Mouse (Mus musculus) neural tube, embryonic 10.5 days (tissue): ENCODE data around the gene Tmem63a.
"Not testable (repeated sequence)": the region's sequence is repeated elsewhere in the genome, so short reads cannot be mapped to it uniquely, and the experiment has no call there.

ENCODE experiments used
- DNase-seq: peaks from one replicate; pipeline ENCODE4 v3.0.0-alpha.2; 2017; ENCODE audit warnings: low spot score; ENCODE audit errors: extremely low spot score

Tmem63a gene

DNA sequence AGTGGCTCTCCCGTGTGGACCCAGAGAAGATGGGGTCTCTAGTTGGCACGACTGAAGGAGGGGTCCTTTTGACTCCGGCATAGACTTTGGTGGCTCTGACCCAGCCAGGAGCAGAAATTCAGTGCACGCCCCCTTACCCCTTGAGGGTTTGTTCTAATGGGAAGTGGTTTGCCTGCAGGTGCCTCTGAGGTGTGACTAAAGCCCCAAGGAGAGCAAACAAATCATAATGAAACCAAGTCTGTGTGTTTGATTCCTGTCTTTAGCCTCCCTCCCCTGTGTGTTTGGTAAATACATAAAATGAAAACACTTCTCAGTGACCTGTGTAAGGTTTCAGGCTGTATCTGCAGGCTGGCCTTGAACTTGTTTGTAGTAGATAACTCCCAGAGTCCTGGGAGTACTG is 15.9 kb upstream of the Tmem63a start:
- DNase-seq = no peak

DNA sequence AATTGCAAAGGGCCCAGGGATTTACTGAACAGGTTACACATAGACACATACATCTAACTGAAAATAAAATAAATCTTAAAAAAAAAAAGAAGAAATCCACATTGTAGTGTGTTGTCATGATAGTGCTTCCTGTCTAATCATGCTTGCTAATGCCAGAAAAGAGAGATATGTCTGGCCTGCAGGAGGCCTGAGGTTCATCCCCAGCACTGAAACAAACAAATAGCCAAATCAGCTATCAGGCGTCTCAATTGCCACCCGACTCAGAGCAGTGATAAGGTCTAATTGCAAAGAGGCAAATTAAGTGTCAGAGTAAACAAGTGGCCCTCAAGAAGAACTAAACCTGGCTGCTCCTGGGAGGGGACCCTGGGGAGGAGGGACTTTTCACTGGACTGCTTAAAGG is 12.5 kb upstream of the Tmem63a start:
- no peak for DNase-seq

DNA sequence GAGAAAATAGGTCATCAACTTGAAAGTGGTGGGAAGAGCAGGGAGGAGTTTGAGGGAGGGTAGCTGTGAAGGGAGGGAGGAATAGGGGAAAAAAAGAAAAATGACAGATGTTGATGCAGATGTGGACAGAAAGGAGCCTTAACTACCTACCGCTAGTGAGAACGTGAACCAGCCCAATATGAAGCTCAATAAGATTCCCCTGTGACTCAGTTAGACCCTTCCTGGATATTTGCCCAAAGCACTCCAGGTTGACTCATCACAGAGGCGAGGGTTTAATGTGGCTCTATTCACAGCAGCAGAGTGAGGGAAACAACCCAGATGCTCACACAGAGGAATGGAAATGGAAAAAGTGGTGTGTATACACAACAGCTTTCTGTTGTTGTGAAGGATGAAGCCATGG is 11.0 kb upstream of the Tmem63a start:
- no peak for DNase-seq

DNA sequence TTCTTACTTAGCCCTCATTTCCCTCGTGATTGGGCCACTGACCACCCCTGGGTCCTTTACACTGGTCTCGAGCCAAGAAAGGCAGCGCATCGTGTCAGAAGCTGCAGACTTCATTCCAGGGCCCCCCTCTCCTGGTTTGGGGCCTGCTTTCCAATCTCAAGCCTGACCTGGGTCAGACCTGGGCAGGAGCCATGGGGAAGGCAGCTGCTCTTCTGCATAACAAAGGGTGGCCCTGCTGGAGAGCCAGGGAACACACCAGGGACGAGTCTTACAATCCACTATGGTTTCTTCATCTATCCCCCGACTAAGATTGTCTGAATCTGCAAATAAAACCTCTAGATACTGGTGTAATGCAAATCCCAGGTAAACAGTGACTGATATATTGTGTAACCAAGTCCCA is 8.5 kb upstream of the Tmem63a start:
- DNase-seq = no peak

DNA sequence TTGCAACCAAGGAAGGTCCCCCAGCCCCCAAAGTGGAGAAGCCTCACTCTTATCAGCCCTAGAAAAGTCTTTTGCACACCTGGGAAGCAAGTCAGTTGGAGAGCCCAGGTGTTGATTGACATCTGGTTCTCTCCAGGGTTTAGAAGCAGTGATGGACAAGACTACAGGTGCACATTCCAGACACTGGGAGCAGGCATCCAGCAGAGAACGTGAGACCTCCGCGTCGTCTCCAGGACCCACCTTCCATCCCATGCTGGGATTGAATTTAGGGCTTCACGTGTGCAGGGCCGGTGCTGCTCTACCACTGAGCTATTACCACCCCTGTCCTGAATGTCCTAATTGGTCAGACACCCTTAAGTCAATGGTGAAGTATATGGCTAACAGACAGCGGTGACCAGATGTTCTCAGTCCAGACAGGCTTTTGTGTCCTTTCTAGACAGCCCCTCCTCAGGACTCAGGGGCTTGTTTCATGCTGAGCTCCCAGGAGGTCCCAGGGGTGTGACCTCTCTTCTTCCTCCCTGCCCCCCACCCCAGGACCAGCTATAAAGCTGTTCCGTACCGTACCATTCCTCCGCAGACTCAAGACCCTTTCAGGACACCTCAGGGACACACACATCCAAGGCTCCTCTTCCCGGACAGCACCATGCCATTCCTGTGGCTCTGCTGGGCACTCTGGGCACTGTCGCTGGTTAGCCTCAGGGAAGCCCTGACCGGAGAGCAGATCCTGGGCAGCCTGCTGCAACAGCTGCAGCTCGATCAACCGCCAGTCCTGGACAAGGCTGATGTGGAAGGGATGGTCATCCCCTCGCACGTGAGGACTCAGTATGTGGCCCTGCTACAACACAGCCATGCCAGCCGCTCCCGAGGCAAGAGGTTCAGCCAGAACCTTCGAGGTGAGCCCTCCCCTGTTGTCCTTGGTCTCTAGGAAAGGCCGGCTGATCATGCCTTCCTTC is 7.4 kb upstream of the Tmem63a start, which contains the start of gene Lefty1:
Gene Lefty1, plus strand, starts transcription at position 556 of the 953 bp plus-strand sequence.
- DNase-seq = no peak

DNA sequence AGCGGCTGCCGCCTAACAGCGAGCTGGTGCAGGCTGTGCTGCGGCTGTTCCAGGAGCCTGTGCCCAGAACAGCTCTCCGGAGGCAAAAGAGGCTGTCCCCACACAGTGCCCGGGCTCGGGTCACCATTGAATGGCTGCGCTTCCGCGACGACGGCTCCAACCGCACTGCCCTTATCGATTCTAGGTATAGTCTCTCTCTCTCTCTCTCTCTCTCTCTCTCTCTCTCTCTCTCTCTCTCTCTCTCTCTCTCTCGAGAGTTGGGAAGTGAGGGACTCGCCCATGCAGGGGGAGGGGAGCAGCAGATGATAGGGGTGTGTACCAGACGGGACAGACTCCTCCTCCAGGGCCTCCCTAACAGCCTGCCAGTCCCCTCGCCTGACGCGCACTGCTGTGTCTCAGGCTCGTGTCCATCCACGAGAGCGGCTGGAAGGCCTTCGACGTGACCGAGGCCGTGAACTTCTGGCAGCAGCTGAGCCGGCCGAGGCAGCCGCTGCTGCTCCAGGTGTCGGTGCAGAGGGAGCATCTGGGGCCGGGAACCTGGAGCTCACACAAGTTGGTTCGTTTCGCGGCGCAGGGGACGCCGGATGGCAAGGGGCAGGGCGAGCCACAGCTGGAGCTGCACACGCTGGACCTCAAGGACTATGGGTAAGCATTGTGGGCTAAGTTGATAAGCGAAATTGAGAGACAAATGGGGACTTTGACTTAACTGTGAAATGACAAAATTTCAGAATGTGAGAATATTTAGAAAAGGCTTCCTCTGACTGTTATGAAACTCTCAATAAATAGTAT is 5.3 kb upstream of the Tmem63a start:
- DNase-seq = peak; percentile 46

DNA sequence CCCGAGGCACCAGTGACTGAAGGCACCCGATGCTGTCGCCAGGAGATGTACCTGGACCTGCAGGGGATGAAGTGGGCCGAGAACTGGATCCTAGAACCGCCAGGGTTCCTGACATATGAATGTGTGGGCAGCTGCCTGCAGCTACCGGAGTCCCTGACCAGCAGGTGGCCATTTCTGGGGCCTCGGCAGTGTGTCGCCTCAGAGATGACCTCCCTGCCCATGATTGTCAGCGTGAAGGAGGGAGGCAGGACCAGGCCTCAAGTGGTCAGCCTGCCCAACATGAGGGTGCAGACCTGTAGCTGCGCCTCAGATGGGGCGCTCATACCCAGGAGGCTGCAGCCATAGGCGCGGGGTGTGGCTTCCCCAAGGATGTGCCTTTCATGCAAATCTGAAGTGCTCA is 4.5 kb upstream of the Tmem63a start:
- not testable (repeated sequence) for DNase-seq

DNA sequence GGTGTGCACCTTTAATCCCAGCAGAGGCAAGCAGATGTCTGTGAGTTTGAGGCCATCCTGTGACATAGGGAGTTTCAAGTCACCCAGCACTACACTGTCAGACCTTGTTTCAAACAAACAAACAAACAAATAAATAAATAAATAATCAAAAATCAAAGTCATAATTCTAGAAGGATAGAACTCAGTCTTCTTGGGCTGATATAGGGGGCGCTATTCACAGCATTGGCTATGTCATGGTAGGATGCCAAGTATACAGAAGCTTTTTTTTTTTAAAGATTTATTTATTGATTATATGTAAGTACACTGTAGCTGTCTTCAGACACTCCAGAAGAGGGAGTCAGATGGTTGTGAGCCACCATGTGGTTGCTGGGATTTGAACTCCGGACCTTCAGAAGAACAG is 3.4 kb upstream of the Tmem63a start:
- not testable (repeated sequence) for DNase-seq

DNA sequence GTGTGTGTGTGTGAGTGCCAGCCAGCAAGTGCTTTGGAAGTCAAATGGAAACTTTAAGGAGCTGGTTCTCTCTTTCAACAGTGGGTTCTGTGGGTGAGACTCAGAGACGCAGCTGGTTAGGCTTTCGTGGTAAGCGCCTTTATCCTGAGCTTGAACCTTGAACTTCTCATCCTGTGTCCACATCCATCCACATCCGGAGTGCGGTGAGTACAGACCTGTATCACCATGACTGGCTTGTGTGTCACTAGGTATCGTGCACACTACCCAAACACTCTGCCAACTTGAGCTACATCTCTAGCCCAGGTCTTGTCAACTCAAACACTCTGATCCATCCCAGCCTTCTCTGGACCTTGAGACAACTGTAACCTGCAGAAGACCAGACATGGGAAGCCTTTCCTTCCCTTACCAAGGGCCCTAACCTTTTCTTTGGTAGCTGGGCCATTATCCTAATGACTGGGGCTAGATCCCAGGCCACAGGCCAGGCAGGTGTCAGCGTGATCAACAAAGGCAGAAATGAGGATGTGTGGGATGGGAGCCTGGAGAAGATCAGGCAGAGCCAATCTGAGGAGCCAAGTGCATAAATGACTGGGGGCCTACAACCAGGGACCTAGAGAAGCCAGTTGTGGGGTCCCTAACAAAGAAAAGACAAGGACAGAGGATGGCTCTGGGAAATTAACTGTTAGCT is 1.2 kb upstream of the Tmem63a start:
- DNase-seq = no peak

DNA sequence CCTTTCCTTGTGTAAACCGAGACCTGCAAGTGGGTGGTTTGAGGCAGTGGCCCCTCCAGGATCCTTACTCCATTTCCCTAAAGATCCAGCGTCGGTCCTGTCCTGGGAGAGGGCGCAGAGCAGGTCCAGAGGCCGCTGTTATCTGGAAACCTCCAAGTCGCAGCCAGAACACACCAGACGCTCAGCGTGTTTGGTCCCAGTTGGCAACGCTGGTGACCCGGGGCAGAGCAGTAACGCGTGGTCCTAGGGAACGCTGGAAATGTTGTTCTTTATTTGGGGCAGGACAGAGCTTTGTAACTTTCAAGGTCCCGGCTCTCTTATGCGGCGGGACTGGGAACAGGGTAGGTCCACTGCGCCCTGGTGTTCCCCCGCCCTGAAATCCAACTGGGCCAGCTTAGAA is 418 bp upstream of the Tmem63a start:
- no peak for DNase-seq

DNA sequence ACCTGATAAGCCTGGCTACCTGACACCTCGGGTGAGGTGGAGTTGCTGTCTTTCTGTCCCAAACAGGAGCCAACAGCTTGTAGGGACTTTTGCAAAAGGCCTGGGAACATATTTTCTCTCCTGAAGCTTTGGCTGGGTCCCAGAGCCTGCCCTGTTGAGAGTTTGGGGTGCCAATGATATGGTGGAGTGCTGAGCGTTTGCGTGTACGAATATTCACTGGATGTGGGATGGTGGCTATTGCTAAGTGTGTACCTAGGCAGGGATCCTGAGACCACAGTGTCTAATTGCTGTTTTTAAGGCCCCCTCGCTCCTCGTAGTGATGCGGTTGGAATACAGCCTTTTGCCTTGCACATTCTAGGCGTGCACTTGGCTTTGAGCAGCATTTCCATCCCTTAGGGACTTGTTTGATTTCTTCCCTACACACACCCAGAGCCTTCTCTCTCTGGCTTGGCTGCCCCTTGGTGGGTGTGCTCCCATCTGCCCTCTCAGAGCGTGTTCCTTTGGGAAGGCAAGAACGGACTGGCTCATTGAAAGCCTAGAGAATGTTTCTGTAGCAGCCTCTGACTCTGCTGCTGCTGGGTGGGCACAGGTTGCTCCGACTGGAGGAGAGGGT is 994 bp downstream of the Tmem63a start:
- DNase-seq = no peak

DNA sequence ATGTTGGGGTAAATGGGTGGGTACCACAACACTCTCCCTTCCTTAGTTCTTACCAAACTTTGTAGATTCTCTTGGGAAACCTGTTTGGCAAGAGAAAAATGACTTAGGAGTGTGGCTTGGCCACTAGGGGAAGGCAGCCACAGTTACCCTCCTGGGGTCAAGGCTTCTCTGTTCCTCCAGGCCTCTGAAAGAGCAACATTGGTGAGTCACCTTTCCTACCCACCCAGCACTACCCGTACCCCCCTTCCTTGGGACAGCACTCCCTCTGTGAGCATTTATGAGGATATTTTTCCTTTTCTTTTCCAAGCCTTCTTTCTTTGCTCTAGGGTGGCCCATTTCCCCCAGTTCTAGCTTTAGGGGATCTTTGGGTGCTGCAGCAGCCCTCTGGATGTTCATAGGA is 1.8 kb downstream of the Tmem63a start:
- no peak for DNase-seq

DNA sequence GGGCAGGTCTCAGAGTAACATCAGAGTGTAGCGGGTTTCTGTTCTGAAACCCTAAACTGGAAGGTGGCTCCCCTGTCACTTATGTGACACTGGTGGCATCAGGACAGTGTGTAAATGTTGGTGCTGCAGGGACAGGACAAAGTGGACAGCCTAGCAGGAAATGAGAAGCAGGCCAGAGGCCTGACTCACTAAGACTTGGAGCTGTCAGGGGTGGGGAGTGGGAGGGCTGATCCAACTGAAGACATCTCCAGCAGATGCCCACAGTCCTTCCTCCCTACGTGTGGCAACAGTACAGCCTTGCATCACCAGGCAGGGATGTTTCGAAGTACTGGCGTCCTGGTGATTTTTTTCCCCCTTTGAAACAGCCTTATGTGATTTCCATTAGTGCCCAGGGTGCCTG is 2.4 kb downstream of the Tmem63a start:
- no peak for DNase-seq

DNA sequence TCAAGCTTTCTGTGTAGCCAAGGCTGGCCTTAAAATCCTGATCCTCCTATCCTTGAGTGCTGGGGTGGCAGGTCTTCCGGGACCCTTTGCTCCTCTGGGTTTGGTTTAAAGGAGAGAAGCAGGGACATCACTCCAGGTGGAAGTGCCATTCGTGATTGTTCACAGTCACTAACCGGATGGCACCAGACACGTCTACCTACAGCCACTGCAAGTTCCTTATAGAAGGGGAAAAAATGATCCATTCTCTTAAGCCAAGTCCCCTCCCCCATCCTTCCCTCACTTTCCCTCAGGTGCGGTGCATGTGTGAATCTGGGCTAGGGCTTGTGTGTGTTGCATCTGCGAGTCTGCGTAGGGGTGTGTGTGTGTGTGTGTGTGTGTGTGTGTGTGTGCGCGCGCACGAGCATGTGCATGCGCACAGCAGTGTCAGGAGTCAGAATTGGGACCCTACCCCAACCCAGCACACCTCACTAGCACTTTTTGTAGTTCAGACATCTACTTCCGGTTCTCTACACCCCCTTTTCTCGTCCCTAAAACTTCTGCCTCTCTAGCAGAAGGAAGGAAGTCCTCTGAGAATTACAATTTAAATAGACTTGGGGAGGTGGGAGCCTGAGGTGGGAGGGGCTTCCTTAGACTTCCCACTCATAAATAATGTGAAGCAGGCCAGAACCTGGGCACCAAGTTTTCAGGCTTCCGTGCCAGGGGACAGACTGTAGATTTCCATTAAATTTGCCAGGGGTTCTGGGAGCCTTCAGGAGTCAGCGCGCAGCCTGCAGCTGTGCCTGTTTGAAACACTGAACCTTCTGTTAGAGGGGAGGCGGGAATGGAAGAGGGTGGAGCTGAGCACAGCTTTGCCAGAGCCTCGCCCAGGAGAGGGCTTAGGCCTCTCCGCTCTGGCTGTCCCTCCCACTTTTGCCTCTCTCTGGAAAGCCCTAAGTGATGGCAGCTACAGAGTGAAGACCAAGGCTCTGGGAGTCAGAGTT is 3.1 kb downstream of the Tmem63a start:
- DNase-seq = peak; percentile 45

DNA sequence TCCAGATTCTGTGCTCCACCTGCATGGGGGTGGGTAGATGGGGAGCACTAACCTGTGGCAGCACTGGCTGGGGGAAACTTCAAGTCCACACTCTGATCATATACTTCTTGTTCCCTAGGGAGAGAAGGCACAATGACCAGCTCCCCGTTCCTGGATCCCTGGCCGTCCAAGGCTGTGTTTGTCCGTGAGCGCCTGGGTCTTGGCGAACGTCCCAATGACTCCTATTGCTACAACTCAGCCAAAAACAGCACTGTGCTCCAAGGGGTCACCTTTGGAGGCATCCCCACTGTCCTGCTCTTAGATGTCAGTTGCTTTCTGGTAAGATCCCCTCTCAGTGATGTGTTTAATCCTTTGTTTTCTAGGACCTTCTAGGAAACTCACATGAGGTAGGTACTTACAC is 4.3 kb downstream of the Tmem63a start:
- DNase-seq = no peak

DNA sequence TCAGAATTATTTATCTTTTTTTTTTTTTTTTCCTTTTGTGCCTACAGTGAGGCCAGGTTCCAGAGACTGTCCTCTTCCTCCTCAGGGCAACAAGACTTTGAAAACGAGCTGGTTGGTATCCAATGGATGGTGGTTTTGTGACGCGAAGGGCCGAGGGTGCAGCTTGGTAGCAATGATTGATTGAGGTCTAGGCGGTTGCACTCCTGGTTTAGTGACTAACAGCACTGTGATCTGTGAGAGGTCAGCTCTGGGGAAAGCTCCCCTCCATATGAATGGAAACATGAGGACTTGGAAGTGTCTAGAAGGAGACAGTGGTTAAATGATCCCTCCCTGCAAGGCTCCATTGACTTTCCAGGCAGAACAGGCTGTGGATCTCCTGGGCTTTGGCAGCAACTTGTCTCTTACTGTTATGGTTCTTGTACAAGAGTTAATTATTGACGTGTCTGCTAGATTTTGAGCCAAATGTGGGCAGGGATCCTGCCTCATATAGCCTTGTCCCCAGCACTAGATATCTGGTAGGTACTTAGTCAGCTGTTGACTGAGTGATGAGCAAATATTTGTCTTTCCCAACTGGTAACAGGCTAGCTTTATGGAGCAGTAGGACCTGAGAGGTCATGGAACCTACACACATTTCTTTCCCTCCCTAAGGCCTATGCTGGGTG is 10.1 kb downstream of the Tmem63a start:
- DNase-seq = no peak

DNA sequence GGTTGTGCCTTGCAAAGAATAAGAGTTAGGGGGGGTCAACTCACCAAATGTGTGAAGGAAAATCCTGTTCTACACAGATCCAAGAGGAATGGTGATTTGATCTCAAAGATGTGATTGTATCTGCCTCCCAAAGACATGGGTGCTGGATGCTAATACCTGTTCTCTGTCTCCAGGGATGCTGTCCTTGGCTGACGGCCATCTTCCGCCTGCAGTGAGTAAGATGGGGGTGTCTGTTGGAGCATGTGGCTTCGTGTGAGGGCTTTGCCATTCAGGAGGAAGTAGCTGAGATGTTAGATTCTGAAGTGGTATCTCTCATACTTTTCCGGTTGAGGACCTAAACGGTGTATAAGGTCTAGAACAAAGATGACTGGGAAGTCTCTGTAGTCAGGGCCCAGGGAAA is 10.7 kb downstream of the Tmem63a start:
- no peak for DNase-seq

DNA sequence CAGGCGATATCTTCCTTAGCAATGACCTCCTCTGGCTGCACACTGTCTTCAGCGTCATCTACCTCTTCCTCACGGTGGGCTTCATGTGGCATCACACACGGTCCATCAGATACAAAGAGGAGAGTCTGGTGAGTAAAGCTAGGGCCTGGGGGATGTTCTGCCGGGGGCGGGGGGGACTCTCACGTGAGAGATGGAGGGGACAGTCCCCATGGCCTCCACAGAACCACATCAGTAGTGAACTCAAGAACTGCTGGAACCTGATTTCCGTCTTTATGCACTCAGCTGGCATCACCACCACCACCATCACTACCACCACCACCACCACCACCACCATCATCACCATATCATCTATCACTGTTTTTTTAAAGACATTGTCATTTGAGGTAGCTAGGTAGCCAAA is 14.3 kb downstream of the Tmem63a start:
- no peak for DNase-seq

DNA sequence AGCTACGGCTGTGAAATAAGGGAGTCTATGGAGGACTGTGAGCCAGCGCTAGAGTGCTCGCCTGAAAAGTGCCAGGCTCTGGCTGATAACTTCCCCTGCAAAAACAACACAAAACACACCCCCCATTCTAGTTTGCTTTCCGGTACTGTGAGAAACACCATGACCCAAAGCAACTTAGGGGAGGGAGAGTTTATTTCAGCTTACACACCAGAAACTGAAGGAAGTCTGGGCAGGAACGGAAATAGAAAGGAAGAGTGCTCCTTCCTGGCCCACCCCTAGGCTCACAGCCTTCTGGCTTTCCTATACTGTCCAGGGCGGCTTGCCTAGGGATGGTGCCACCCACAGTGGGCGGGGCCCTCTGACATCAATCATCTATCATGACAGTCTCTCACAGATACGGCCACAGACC is 14.8 kb downstream of the Tmem63a start:
- no peak for DNase-seq

DNA sequence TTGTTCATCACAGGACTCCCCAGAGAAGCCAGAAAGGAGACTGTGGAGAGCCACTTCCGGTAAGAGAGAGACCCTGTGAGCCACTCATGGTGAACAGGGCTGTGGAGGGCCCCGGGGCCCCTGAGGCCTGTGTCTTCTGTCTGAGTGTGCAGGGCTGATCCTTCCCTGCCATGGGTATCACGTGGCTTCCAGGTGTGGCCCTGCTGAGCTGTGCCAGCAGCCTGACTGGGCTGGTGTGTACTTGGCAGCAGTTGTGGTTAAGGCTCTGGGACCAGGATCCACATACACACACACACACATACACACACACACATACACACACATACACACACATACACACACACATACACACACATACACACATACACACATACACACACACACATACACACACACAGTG is 15.8 kb downstream of the Tmem63a start:
- DNase-seq = no peak
